Mouse (Mus musculus) stomach, embryonic 16.5 days (tissue): ENCODE measurements around the gene Klra7. TPM values are rescaled to one million over a fixed set of nuclear protein-coding genes. Genes with fewer than 3 reads are reported as not detected.
"Not testable (repeated sequence)": the region's sequence is repeated elsewhere in the genome, so short reads cannot be mapped to it uniquely, and the experiment has no call there.

ENCODE experiments used
- ATAC-seq: fragments of 200-750 bp; cut with Nextera tagmentation; 2 replicates; pipeline ENCODE4 v1.8.0; 2017; ENCODE audit warnings: moderate number of reproducible peaks, moderate TSS enrichment; ENCODE audit not compliant: insufficient read depth, low FRiP score
- H3K27ac ChIP-seq: fragments of 300-500 bp; sonication (generic); 2 replicates; pipeline ENCODE4 v1.5.1; 2014; ENCODE audit warnings: low read length
- H3K27me3 ChIP-seq: fragments of 300-500 bp; sonication (generic); 2 replicates; pipeline ENCODE4 v1.6.1; 2014; ENCODE audit warnings: low read length, control low read depth, mixed read lengths; ENCODE audit not compliant: control insufficient read depth, insufficient read depth
- H3K36me3 ChIP-seq: fragments of 300-500 bp; sonication (generic); 2 replicates; pipeline ENCODE4 v1.6.1; 2014; ENCODE audit warnings: low read length; ENCODE audit not compliant: control insufficient read depth, insufficient read depth
- H3K4me1 ChIP-seq: fragments of 300-500 bp; sonication (generic); 2 replicates; pipeline ENCODE4 v1.6.1; 2014; ENCODE audit warnings: low read length, control low read depth, mixed read lengths; ENCODE audit not compliant: control insufficient read depth, insufficient read depth
- H3K4me2 ChIP-seq: fragments of 300-500 bp; sonication (generic); 2 replicates; pipeline ENCODE4 v1.6.1; 2014; ENCODE audit warnings: low read depth, low read length, mixed read lengths
- H3K4me3 ChIP-seq: fragments of 300-500 bp; sonication (generic); replicated peaks from 2 replicates; pipeline ENCODE4 v1.5.1; 2014; ENCODE audit warnings: mild to moderate bottlenecking, low read length
- H3K9ac ChIP-seq: fragments of 300-500 bp; sonication (generic); 2 replicates; pipeline ENCODE4 v1.6.1; 2014; ENCODE audit warnings: low read length
- H3K9me3 ChIP-seq: fragments of 300-500 bp; sonication (generic); replicated peaks from 2 replicates; pipeline ENCODE4 v1.6.1; 2016; ENCODE audit warnings: low read length, control low read depth; ENCODE audit not compliant: control insufficient read depth
- WGBS: fragments of 180-500 bp; shearing (Covaris S2); extraction: QIAGEN DNeasy Blood & Tissue Kit; methylation state at CpG from one replicate; pipeline ENCODE4 v1.1.7; 2014; 5-methylcytosine and 5-hydroxymethylcytosine counted together
- polyA plus RNA-seq: library from polyadenylated mRNA; unstranded; fragments of >200 nt; fragmentation: Nextera tagmentation; extraction: Ambion mirVana; gene quantifications from 2 replicates; pipeline ENCODE4 v1.2.1, GENCODE M21; 2015

The Klra7 gene
- not detected in 2 replicates for polyA plus RNA-seq

DNA sequence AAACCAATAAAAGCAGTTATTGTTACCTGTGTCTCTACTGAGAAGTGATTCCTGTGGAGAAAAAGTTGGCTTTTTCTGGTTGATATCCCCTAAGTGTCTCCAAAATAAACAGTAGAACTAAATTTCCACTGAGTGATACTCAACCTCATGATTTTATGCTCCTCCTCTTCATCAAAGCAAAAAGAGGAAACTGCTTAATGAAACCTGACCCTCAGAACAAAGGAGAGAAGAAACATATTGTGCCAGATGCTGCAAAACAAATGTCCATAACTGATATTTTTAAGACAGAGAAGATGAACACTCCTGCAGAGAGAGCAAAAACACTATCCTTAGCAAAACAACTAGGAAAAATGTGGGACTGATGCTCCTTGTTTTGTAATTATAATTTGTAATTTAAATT lies at the start of gene Klra7:
Klra7 (minus strand) TSS at position 101 of the 400 bp plus-strand sequence.
- Histone ChIP-seq H3K36me3 (no peaks in the 10 kb centered on the region), H3K9ac (no peak within 1 kb of the TSS), H3K4me3 (no peak within 1 kb of the TSS), H3K4me1 (no peaks in the 10 kb centered on the region), H3K9me3 (no peaks in the 10 kb centered on the region; the same call in 1 of the 2 replicates), H3K27ac (no peak within 1 kb of the TSS), H3K4me2 (no peak within 1 kb of the TSS), H3K27me3 (no peaks in the 10 kb centered on the region)
- ATAC-seq: no peak

DNA sequence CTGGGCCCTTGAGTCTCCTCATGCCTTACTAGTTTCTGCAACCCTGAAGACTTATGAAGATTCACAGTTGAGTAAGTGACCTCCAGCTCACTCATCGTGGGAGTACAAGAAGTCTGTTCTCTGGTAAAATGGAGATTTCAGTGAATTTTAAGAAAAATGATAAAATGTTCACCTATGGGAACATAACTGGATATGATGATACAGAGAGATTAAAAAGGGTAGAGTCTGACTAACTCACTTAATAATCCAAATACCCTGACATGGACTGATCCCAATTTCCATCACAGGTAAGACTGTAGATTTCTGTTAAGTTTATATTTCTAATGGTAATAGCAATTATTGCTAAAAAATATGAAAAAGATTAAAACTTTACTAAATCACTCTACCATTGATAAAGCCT lies 48.7 kb upstream of the Klra7 start, which contains the start of gene Klra10:
Klra10 (minus strand) TSS at position 101 of the 400 bp plus-strand sequence.
- not testable (repeated sequence) for H3K9me3 ChIP-seq, H3K4me1 ChIP-seq, H3K4me2 ChIP-seq, H3K9ac ChIP-seq, H3K27ac ChIP-seq, H3K27me3 ChIP-seq, ATAC-seq, H3K36me3 ChIP-seq, H3K4me3 ChIP-seq
- WGBS: 78% methylated on average over 1 of the region's 1 CpGs

DNA sequence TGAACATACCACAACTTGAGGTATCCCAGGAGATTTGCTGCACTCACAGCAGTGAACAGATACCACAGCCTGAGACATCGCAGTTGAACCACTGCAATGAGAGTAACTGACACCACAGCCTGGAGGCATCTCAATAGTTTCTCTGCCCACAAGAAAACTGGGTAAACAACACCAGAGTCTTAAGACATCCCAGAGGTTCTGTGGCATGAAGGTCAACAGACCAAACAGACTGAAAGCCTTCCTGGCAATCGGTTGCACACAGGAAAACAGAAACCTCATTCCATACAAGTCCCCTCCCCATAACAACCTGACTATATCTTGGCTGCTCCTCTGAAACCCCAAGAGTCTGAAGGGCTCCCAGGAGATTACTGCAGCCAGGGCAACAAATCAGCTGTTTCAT lies 22.2 kb upstream of the Klra7 start:
- no peak for ATAC-seq
- WGBS: 94% methylated on average over 2 of the region's 2 CpGs

DNA sequence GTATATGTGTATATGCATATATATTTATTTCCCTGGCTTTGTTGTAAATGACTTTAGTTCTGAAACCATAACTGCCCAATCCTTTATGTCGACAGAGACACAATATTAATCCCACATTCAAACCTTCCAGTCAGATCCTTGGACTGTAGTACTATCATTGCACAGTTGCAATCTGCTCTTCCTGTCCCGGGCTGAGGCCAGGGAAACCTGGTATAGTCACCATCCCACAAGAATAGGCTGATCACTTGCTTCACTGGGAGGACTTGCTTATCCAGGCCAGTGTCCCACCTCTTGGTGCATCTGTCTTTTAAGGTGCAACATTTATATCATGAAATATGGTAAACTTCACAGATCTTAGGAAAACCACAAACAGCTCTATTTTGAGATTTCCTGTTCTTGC lies 4.4 kb upstream of the Klra7 start:
- H3K36me3 ChIP-seq: no peaks in the 10 kb centered on the region
- WGBS: 67% methylated on average over 2 of the region's 2 CpGs
- ATAC-seq: no peak
- H3K4me3 ChIP-seq: no peak overlapping the region
- H3K27ac ChIP-seq: no peak overlapping the region
- no peak overlapping the region for H3K9ac ChIP-seq
- no peaks in the 10 kb centered on the region; the same call in 1 of the 2 replicates for H3K9me3 ChIP-seq
- H3K4me1 ChIP-seq: no peaks in the 10 kb centered on the region
- H3K4me2 ChIP-seq: no peak overlapping the region
- H3K27me3 ChIP-seq: no peaks in the 10 kb centered on the region

More for the DNA sequence above, 22.2 kb upstream of the Klra7 start:
- Histone ChIP-seq H3K27ac (no peak overlapping the region), H3K36me3 (no peaks in the 10 kb centered on the region), H3K9ac (no peak overlapping the region), H3K27me3 (no peaks in the 10 kb centered on the region), H3K4me2 (no peak overlapping the region), H3K9me3 (no peaks in the 10 kb centered on the region), H3K4me3 (no peak overlapping the region), H3K4me1 (no peaks in the 10 kb centered on the region)

DNA sequence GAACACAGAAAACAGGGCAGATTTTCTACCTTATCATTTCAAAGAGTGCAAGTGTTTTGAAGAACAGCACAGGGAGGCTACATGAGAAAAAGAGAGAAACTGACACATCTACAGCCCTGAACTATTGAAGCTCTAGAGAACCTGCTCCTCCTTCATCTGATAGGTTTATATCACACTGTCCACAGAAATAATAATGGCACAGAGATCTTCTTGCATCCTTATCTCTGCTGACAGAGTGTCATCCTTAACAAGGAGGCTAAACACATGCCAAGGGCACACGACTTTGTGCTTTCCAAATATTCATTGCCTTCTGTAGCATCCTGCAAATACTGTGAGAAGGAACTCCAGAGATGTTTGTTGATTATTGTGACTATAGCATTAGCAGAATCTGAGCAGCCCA lies 3.5 kb upstream of the Klra7 start:
- 33% methylated on average over 1 of the region's 1 CpGs for WGBS
- no peak overlapping the region for H3K4me2 ChIP-seq
- H3K36me3 ChIP-seq: no peaks in the 10 kb centered on the region
- no peak overlapping the region for H3K27ac ChIP-seq
- no peak overlapping the region for H3K9ac ChIP-seq
- no peak for ATAC-seq
- H3K27me3 ChIP-seq: no peaks in the 10 kb centered on the region
- H3K9me3 ChIP-seq: no peaks in the 10 kb centered on the region; the same call in 1 of the 2 replicates
- H3K4me1 ChIP-seq: no peaks in the 10 kb centered on the region
- H3K4me3 ChIP-seq: no peak overlapping the region

DNA sequence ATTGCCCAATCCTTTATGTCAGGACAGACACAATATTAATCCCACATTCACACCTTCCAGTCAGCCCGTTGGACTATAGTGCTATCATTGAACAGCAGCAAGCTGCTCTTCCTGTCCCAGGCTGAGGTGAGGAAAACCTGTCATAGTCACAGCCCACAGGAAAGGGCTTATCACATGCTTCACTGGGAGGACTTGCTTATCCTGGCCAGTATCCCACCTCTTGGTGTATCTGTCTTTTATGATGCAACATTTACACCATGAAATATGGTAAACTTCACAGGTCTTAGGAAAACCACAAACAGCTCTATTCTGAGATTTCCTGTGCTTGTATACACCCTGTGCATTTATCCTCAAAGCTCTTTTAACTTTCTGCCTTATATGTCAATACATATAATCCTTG lies 35.7 kb downstream of the Klra7 start:
- H3K4me3 ChIP-seq, H3K9ac ChIP-seq, H3K27ac ChIP-seq, ATAC-seq, H3K27me3 ChIP-seq, H3K9me3 ChIP-seq, H3K36me3 ChIP-seq, H3K4me2 ChIP-seq, H3K4me1 ChIP-seq: not testable (repeated sequence)
- WGBS: 86% methylated on average over 1 of the region's 1 CpGs

DNA sequence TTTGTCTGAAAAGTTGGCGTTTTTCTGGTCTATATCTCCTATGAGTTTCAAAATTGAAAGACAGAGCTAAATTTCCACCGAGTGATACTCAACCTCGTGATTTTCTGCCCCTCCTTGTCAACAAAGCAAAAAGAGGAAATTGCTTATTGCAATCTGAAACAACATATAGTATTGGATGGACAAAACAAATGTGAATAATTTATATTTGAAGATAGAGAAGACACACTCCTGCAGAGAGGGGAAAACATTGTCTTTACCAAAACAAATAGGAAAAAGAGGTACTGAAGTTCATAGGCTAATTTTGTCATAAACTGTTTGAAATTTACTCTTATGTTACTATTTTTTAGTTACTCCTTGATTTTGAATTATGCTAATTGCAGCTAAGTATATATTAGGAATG lies 40.1 kb downstream of the Klra7 start, which contains the start of gene Klra9:
Klra9 (minus strand) TSS at position 101 of the 400 bp plus-strand sequence.
- not testable (repeated sequence) for H3K27me3 ChIP-seq, H3K4me3 ChIP-seq, H3K9ac ChIP-seq, H3K27ac ChIP-seq, H3K9me3 ChIP-seq, ATAC-seq, H3K4me2 ChIP-seq, H3K4me1 ChIP-seq, H3K36me3 ChIP-seq
- 49% methylated on average over 3 of the region's 3 CpGs for WGBS

Other genes with a start within 250 kb of the Klra7 start
- not detected in 2 replicates for gene Klra6, start 206.4 kb downstream of the Klra7 start, polyA plus RNA-seq
- gene Klra4, start 166.1 kb downstream of the Klra7 start, polyA plus RNA-seq: not detected in 2 replicates
- gene Klra8, start 103.4 kb downstream of the Klra7 start, polyA plus RNA-seq: not detected in 2 replicates
- gene Klra9, start 40.2 kb downstream of the Klra7 start, polyA plus RNA-seq: not detected in 2 replicates
- gene Klra10, start 48.6 kb upstream of the Klra7 start, polyA plus RNA-seq: not detected in 2 replicates
- gene Klra3, start 104.3 kb upstream of the Klra7 start, polyA plus RNA-seq: not detected in 2 replicates
- gene Klra1, start 153.6 kb upstream of the Klra7 start, polyA plus RNA-seq: not detected in 2 replicates